Mouse (Mus musculus) regulatory T cell (primary cell): ENCODE measurements at regions not wholly inside any gene's neighbourhood (a gene's known extent, or its start where the extent isn't known, plus 50 kb on each side); places are given as distances from the start of the nearest gene placed in this dataset.

Experiments
- in situ Hi-C: fragments of 300-600 bp; cut with MboI, MseI; formaldehyde crosslinking; loops from one replicate; pipeline ENCODE4 v1.15.1; 2025; ENCODE audit warnings: high pct_unique_total_duplicates

DNA sequence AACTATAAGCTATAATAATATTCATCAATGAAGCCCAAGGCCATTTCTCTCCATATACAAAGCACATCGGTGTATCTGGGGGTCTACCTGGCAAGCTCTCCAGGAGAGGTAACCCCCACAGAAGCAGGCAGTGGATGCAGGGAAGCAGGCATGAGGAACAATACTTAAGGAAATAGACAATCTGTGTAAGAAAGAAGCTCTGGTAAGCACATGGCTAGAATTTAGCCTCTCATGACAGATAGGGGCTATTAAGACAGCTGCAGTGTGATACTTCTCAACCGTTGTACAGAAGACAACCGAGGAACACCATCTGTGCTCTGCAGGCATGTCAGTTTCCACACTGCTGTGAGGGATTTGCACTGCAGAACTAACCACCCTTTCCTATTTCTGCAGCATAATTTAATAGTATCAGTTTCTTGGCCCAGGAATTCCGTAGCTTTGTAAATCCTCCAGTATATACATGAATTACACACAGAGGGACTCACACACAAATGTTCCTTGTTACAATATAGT, 108.1 kb upstream of the Lpar1 start:
- in situ Hi-C loops = no loop called here

DNA sequence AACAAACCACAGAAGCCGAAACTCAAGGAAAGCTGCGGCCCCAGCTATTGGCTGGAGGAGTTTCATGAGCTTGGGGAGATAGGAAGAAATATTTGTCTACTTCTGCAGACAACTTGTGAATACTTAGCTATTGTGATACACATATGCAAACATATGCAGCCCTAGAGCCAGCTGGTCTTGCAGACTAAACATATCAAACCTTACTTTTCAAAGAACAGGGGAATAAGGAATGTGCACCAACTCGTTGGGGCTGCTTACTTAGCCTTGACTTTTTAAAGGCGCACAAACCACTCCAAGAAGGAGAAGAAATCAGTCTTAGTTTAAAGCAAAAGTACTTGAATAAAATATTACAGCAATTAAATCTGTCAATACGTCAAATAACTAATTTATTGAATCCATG, 106.8 kb upstream of the Lpar1 start:
- in situ Hi-C loops = no loop called here

DNA sequence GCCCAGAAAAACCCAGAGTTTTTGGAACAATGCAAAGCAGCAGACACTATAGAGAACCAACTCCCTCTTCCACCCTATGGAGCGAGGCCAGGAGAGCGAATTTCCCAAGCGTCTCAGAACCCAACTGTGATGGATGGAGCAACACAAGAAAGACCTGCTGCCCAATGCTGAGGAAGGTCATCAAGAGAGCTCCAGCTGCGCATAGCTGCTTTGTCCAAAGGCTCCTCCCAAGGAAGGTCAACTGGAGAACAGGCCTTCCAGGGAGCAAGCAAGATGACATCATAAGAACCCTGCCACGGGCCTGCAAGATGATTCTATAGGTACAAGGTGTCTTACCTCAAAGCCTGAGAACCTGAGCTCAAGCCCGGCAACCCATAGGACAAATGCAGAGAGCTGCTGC, 104.5 kb upstream of the Lpar1 start:
- in situ Hi-C loops = no loop called here

DNA sequence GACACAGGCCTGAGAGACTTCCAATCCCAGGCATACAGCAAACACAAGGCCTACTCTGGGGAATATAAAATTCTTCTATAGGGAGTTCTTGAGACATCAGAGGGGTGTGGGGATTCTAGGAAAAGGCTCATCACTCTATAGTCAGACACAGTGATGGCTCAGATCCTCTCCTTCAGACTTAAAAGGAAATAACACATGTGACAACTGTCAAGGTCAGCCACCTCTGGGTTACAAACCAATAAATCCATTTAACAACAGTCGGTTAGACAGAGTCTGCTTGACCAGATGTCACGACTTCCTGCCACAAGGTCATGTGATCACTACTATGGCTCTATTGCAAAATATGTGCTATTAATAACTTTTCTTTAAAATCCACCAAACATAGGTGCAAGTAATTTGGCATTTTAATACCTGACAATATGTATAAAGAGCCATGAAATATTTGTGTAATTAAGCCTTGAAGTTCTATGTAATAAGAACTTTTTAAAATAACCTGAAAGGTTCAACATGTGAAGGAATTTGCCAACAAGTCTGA, 94.1 kb upstream of the Lpar1 start:
- in situ Hi-C loops = no loop called here

- in situ Hi-C loops = no loop called here
Measured at GRCm38 (mm10) chr4:58646821-58647220, 93.1 kb upstream of the Lpar1 start.

DNA sequence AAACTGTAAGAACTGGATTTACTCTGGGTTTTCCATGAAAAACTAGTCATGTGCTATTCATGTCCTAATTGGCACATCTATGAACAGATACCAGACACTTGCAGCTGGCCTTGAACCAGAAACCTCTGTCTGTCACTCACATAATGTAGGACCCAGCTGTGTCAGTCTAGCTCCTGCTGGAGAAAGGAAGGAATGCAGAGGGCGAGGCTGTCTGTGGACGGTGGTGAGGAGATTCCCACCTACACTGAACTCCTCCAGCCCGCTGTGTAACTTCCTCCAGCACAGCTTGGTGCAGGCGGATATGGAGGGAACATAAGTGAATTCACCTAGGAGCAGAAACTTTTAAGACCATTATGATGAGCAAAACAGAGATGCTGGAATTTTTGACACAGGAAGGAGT, 89.7 kb upstream of the Lpar1 start:
- in situ Hi-C loops = no loop called here

- in situ Hi-C loops = no loop called here
Measured at GRCm38 (mm10) chr4:58642236-58642635, 88.5 kb upstream of the Lpar1 start.

- in situ Hi-C loops = no loop called here
Measured at GRCm38 (mm10) chr4:58632696-58633095, 79.0 kb upstream of the Lpar1 start.

DNA sequence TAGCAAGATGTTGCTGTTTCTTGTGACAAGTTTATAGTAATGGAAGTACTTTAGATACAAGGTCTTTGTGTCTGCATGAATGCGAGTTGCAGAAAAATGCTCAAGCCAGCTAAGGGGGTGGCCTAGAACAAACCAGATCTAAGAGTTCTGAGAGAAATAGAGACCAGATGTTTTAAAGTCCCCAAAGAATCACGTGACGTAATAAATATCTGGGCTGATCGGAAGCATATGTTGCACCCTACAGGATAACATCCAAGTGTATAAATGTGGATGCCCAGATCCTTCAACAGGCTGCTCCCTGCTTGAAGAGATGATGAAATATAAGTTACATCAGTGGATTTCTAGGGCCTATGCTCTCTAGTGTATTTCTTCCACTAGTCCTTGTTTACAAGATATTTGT, 77.7 kb upstream of the Lpar1 start:
- in situ Hi-C loops = no loop called here

DNA sequence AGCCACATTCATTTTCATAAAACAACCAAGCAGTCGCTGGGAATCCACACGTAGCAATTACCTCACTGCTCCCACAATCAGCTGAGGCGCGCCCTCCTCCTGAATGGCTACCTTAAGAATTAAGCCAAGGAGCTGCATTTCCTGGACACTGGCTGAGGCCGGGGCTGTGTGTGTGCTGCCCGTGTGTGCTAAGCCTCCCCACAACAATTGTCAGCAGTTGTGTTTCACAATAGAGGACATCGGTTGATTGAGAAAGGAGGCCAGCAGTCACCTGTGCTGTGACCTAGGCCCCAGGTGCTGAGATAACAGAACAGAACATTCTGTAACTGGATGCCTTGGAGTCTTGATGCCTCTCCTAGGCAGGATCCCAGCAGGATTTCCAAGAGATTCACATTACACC, 73.3 kb upstream of the Lpar1 start:
- in situ Hi-C loops = no loop called here

DNA sequence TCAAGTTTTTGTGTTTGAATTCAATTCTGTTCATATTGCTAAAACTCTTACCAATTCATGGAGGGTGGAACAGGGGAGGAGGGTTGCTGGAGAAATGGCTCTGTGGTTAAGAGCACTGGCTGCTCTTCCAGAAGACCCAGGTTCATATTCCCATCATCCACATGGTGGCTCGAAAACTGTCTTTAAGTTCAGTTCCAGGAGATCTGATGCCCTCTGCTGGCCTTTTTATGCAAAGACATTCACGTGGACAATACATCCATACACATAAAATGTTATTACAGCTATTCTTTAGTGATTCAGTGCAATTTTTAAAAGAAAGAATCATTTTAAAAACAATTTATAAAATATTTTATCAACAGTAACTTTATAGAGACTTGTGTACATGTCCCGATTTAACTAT, 70.4 kb upstream of the Lpar1 start:
- in situ Hi-C loops = no loop called here

DNA sequence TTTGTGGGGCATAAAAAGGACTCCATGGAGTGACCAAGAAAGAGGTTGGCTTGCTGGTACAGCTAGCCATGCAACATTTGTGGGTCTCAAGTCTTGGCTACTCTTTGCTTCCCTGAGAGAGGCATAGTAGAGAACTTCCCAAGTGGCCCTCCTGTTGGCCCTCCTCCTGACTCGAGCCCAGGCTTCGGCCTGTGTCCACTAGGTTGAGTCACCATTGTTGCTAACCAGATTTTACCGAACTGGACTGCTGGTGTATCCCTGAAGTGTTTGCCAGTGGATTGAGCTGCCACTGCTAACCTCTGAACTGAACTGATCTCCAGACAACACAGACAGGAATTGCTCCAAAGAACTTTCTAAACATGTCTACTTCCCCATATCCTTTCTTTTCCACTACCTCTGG, 66.9 kb upstream of the Lpar1 start:
- in situ Hi-C loops = no loop called here

DNA sequence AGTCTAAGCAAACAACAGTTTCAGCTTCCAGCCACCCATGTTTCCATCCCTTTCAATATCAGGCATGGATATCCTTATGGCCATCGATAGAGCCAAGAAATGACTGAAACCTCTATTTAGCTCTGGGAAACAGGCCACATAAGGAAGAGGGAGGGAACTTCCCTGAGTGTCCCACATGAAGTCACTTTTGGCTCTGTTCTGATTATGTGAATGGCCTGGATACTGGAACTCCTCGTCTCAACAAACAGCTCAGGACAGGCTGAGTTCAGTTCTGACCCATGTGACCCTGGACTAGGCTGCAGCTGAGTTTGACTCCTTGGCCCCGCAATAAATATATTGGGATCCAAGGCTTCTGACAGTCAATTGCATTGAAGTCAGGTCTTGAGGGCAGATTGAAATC, 63.6 kb upstream of the Lpar1 start:
- in situ Hi-C loops = no loop called here

- in situ Hi-C loops = no loop called here
Measured at GRCm38 (mm10) chr4:58613536-58613935, 59.8 kb upstream of the Lpar1 start.

DNA sequence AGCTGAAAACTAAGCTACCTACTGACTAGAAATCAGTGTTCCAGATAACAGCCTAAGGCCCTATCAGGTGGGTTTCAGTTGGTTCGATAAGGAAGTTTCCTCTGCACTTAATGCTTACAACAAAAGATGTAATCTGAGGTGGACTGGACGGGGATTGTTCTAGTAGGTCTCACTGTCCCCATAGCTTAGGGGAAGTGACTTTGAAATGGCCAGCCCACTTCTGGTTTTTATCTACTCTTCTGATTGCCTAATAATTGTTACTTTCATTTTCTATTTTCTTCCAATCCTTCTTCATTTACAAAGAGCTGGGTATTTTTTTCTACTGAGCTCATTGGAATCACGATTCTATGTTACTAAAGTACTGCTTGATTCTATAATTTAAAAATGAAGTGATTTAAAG, 59.3 kb upstream of the Lpar1 start:
- in situ Hi-C loops = no loop called here

- in situ Hi-C loops = no loop called here
Measured at GRCm38 (mm10) chr4:58607491-58607890, 53.8 kb upstream of the Lpar1 start.

GRCm38 (mm10) chr4:58605941-58606340, 52.2 kb upstream of the Lpar1 start:
- in situ Hi-C loops = no loop called here
